Mouse (Mus musculus) ES-E14 (cell line): Measurements from ENCODE around the gene Atf7ip2.

ENCODE experiments used
- CHD2 ChIP-seq: IDR thresholded peaks from 2 replicates; pipeline ENCODE4 v1.6.1; 2014; ENCODE audit warnings: mild to moderate bottlenecking, low read depth, low read length, inconsistent platforms
- HCFC1 ChIP-seq: IDR thresholded peaks from 2 replicates; pipeline ENCODE4 v1.6.1; 2012; ENCODE audit warnings: low read length, inconsistent platforms, borderline replicate concordance; ENCODE audit not compliant: insufficient read depth
- MAFK ChIP-seq: IDR thresholded peaks from 2 replicates; pipeline ENCODE4 v1.6.1; 2014; ENCODE audit warnings: mild to moderate bottlenecking, low read depth, low read length, inconsistent platforms; ENCODE audit not compliant: insufficient read depth
- ZC3H11A ChIP-seq: IDR thresholded peaks from 2 replicates; pipeline ENCODE4 v1.6.1; 2012; ENCODE audit warnings: low read depth, mild to moderate bottlenecking, inconsistent platforms, low read length, borderline replicate concordance
- ZNF384 ChIP-seq: IDR thresholded peaks from 2 replicates; pipeline ENCODE4 v1.6.1; 2012; ENCODE audit warnings: low read depth, low read length, inconsistent platforms

DNA sequence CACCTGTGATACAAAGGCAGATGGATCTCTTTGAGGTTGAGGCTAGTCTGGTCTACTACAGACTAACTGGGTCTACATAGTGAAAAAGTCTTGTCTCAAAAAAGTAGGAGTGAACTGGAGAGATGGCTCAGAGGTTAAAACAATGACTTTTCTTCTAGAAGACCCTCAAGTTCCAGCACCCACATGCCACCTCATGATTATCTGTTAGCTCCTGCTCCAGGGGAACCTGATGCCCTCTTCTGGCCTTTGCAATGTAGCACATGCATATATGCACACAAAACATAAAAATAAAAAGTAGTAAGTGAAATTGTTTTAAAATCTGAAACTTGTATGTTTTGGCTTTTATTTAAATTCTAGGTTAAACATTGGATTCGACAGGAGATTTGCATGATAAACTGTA, 16.3 kb downstream of the Atf7ip2 start:
- no peak for TF ChIP-seq ZNF384
- TF ChIP-seq HCFC1 = no peak
- no peak for TF ChIP-seq MAFK
- TF ChIP-seq ZC3H11A = no peak
- no peak for TF ChIP-seq CHD2
